Mouse (Mus musculus) ES-E14 (cell line): ENCODE measurements around the gene Pex26.

Experiments used
- CHD2 ChIP-seq: IDR thresholded peaks from 2 replicates; pipeline ENCODE4 v1.6.1; 2014; ENCODE audit warnings: mild to moderate bottlenecking, low read depth, low read length, inconsistent platforms
- MAFK ChIP-seq: IDR thresholded peaks from 2 replicates; pipeline ENCODE4 v1.6.1; 2014; ENCODE audit warnings: mild to moderate bottlenecking, low read depth, low read length, inconsistent platforms; ENCODE audit not compliant: insufficient read depth
- ZNF384 ChIP-seq: IDR thresholded peaks from 2 replicates; pipeline ENCODE4 v1.6.1; 2012; ENCODE audit warnings: low read depth, low read length, inconsistent platforms

DNA sequence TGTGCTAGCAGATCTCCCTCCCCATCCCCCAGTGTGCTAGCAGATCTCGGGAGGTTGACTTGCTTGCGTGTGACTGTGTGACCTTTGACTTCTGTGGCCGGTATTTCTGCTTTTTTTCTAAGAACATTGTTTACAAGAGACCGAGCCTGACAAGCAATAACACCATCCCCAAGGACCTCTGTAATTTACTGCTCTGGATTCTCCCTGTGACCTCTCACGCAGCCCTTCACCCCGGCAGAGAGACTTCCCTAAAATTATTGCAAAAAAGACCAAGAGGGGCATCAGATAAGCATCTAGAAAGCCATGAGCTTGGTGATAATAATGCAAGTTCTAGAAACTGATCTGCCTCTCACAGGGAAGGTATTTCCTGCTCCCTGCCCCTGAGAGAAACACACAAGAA lies 41.5 kb downstream of the Pex26 start:
- TF ChIP-seq MAFK = no peak
- no peak for TF ChIP-seq ZNF384
- TF ChIP-seq CHD2 = no peak
